Mouse (Mus musculus) bone marrow macrophage, adult 2 months (primary cell): Measurements from ENCODE around the gene Son.

Experiments
- CTCF ChIP-seq: IDR thresholded peaks from 2 replicates; pipeline ENCODE4 v1.5.1; 2012; ENCODE audit warnings: low read depth, mild to moderate bottlenecking, low read length, moderate library complexity
- POLR2A ChIP-seq: IDR thresholded peaks from 2 replicates; pipeline ENCODE4 v1.6.1; 2012; ENCODE audit warnings: mild to moderate bottlenecking, low read depth, low read length, borderline replicate concordance

GRCm38 (mm10) chr16:91688619-91689334 lies 41.5 kb downstream of the Son start, which contains the start of gene Donson:
- no peak for TF ChIP-seq POLR2A
- TF ChIP-seq CTCF: no peak
